Mouse (Mus musculus): ENCODE measurements around the gene Olfr446. TPM values are rescaled to one million over a fixed set of nuclear protein-coding genes. Genes with fewer than 3 reads are reported as not detected.

Gene Olfr446
- polyA plus RNA-seq (2016; fragmentation: Nextera tagmentation; extraction: Ambion mirVana), result not detected in 2 replicates

DNA sequence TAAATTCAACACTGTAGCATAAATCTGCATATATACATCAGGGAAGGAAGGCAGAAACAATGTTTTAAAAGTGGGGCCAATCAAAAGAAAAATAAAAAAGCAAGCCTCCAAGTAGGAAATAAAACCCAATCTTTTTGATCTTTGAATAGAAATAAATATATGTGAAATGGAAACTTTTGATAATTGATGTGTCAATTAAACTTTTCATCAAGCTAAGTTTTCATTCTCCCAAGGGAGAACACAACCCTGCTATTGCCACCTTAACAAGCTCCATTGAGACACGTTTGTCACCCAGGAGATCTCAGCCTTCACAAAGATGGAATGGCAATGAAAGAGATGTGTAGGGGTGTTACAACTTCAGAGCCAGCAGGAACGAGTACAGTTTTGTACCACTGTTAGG is at the start of gene Olfr446:
TSS of gene Olfr446 (plus strand) at position 301 of the 400 bp plus-strand sequence.
- Histone ChIP-seq H3K36me3 (no peaks in the 10 kb centered on the region), H3K27ac (replicated peaks) (no peak within 1 kb of the TSS), H3K27me3 (ENCODE audit: low read depth, poor library complexity, severe bottlenecking) (no peaks in the 10 kb centered on the region), H3K4me3 (no peak within 1 kb of the TSS), H3K4me1 (no peaks in the 10 kb centered on the region), H3K9me3 (replicated peaks) (no peaks in the 10 kb centered on the region)
- 76% methylated on average over 2 of the region's 2 CpGs for WGBS
- no peak for DNase-seq (ENCODE audit: low spot score)

DNA sequence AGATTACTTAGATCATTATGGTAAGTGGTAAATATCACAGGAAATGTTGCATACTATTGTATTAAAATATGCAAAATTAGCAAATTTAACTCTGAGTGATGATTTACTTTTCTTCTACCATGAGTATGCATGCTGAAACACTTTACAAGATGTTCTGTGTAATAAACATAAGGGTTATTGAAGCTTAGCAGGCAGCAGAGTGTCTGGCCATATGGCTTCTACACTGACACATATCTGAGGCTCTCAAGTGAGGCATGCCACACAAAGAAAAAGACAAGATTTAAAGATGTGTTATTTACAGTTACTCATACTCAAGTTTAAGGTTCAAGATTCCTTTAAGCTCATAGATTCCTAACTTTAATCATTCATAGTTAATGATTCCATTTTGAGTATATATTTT is 44.9 kb upstream of the Olfr446 start:
- no peak overlapping the region for H3K27ac ChIP-seq (replicated peaks)
- no peak overlapping the region for H3K4me3 ChIP-seq
- no peaks in the 10 kb centered on the region for H3K4me1 ChIP-seq
- H3K36me3 ChIP-seq, result no peaks in the 10 kb centered on the region
- no peaks in the 10 kb centered on the region for H3K9me3 ChIP-seq (replicated peaks)
- no peaks in the 10 kb centered on the region for H3K27me3 ChIP-seq (ENCODE audit: low read depth, poor library complexity, severe bottlenecking)
- DNase-seq (ENCODE audit: low spot score), result no peak

DNA sequence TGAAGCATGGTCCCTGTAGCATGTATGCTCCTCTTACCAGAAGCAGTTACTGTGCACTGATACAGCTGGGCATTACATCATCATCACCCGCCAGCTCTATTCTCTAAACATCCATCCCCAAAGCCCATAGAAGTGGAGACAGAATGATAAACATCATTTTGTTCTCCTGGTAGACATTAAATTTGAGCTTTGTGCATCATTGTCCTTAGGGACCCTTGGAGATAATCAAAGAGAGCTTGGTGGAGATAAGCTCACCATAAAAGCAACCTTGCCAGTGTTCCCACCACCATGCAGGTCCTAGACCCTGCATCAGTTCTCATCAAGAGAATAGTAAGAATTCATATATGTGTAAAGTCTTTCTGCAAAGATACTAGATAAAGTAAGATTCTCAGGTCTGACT is 31.0 kb upstream of the Olfr446 start, which contains the start of gene Olfr448:
TSS of gene Olfr448 (plus strand) at position 301 of the 400 bp plus-strand sequence.
- Histone ChIP-seq H3K4me3 (no peak within 1 kb of the TSS), H3K36me3 (no peaks in the 10 kb centered on the region), H3K4me1 (no peaks in the 10 kb centered on the region), H3K27ac (replicated peaks) (no peak within 1 kb of the TSS), H3K27me3 (ENCODE audit: low read depth, poor library complexity, severe bottlenecking) (no peaks in the 10 kb centered on the region), H3K9me3 (replicated peaks) (no peaks in the 10 kb centered on the region)
- WGBS, result 85% methylated on average over 1 of the region's 1 CpGs
- DNase-seq (ENCODE audit: low spot score), result no peak

DNA sequence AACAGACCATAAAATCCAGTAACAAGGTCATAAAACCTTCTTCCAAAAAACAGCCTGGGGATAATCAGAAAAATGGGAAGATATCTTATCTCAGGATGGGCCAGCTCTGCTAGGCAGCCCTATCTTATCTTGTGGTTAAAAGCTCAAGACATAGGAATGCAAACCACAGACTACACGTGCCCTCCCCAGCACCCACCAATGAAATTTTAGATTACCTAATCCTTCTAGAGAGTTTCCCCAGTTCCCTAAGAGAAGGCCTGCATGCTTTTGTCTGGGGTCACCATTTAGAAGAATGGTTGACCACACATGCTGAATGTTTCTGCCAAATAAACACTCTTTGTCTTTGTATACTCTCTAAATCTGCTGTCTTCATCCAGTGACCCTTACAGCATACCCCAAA is 20.8 kb upstream of the Olfr446 start:
- WGBS, result 23% methylated on average over 1 of the region's 1 CpGs

DNA sequence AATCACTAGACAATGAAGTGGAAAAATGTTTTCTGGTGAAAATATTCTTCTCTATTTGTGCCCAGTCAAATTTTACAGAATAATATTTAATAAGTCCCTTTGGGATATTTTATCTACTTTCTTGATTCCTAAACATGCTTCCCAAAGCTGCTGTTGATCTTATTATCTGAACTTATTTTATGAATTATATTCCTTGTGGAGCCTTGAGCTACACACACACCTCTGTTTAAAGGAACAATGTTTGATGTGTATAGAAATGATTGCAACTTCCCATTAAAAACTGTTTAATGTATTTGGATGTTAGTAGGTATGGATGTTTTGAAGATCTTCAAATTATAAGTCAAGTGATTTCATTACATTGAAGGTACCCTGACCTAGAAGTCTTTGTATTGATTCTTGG is 12.6 kb upstream of the Olfr446 start, which contains the start of gene Olfr447:
TSS of gene Olfr447 (plus strand) at position 301 of the 400 bp plus-strand sequence.
- no peak for DNase-seq (ENCODE audit: low spot score)
- H3K4me3 ChIP-seq, result no peak within 1 kb of the TSS

More for the DNA sequence above, 20.8 kb upstream of the Olfr446 start:
- H3K27ac ChIP-seq (replicated peaks), result no peak overlapping the region
- no peak overlapping the region for H3K4me3 ChIP-seq
- DNase-seq (ENCODE audit: low spot score), result no peak
- H3K27me3 ChIP-seq (ENCODE audit: low read depth, poor library complexity, severe bottlenecking), result no peaks in the 10 kb centered on the region
- H3K36me3 ChIP-seq, result no peaks in the 10 kb centered on the region
- peaks cover 4% of the 10 kb centered on the region; the same call in 1 of the 2 replicates for H3K4me1 ChIP-seq
- H3K9me3 ChIP-seq (replicated peaks), result no peaks in the 10 kb centered on the region

DNA sequence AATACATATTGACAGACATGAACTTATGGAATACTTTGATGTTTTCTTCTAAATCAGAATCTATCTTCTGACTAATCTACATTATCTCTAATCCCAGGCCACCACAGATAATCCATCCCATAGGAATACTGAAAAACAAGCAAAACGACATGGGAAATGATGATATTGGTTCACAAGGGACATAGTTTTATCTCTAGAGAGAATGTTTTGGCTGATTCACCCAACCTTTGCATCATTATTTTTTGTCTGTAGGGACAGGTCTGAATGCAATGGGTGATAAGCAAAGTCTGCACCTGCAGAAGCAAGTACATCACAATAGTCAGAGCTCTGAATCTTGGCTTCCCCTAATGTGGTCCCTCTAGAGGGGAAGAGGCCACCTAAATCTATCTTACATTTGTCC is 27.6 kb downstream of the Olfr446 start, which contains the start of gene Olfr444:
TSS of gene Olfr444 (plus strand) at position 301 of the 400 bp plus-strand sequence.
- Histone ChIP-seq H3K36me3 (no peaks in the 10 kb centered on the region), H3K4me1 (no peaks in the 10 kb centered on the region), H3K27me3 (ENCODE audit: low read depth, poor library complexity, severe bottlenecking) (no peaks in the 10 kb centered on the region), H3K4me3 (no peak within 1 kb of the TSS), H3K27ac (replicated peaks) (no peak within 1 kb of the TSS), H3K9me3 (replicated peaks) (peaks cover 12% of the 10 kb centered on the region; the same call in 1 of the 2 replicates)
- 68% methylated on average over 1 of the region's 1 CpGs for WGBS
- no peak for DNase-seq (ENCODE audit: low spot score)

More for the DNA sequence above, 12.6 kb upstream of the Olfr446 start, which contains the start of gene Olfr447:
- H3K4me1 ChIP-seq, result no peaks in the 10 kb centered on the region
- no peaks in the 10 kb centered on the region for H3K9me3 ChIP-seq (replicated peaks)
- no peaks in the 10 kb centered on the region for H3K36me3 ChIP-seq
- H3K27ac ChIP-seq (replicated peaks), result no peak within 1 kb of the TSS
- H3K27me3 ChIP-seq (ENCODE audit: low read depth, poor library complexity, severe bottlenecking), result no peaks in the 10 kb centered on the region

DNA sequence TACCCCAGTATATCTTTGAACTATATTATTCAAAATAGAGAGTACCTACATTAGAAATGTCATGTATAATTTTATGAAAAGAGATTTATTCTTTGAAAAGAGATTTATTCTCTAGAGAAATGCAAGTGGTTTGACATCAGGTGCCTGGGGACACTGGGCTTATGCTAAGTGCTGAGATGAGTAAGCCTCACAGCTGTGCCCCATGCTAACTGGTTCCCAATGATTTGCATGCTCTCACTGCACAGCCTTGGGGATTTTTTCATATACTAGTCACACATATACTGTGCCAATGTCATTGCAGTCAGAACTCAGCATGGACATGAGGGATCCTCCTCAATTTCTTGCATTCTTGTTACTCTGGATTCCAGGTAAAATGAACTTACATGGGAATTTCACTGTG is 59.2 kb downstream of the Olfr446 start:
- Histone ChIP-seq H3K27ac (replicated peaks) (no peak overlapping the region), H3K9me3 (replicated peaks) (no peaks in the 10 kb centered on the region; the same call in 1 of the 2 replicates), H3K36me3 (no peaks in the 10 kb centered on the region), H3K27me3 (ENCODE audit: low read depth, poor library complexity, severe bottlenecking) (no peaks in the 10 kb centered on the region), H3K4me3 (no peak overlapping the region), H3K4me1 (no peaks in the 10 kb centered on the region)
- DNase-seq (ENCODE audit: low spot score), result no peak

Other genes with a start within 250 kb of the Olfr446 start
- 106 and 146 TPM in 2 replicates for gene Tcaf1, start 211.3 kb upstream of the Olfr446 start, polyA plus RNA-seq (2016; fragmentation: Nextera tagmentation; extraction: Ambion mirVana)
- not detected in 2 replicates for gene Olfr453, start 182.0 kb upstream of the Olfr446 start, polyA plus RNA-seq (2016; fragmentation: Nextera tagmentation; extraction: Ambion mirVana)
- not detected in 2 replicates for gene Olfr38, start 165.0 kb upstream of the Olfr446 start, polyA plus RNA-seq (2016; fragmentation: Nextera tagmentation; extraction: Ambion mirVana)
- not detected in 2 replicates for gene Olfr452, start 136.3 kb upstream of the Olfr446 start, polyA plus RNA-seq (2016; fragmentation: Nextera tagmentation; extraction: Ambion mirVana)
- not detected in 2 replicates for gene Olfr450, start 109.4 kb upstream of the Olfr446 start, polyA plus RNA-seq (2016; fragmentation: Nextera tagmentation; extraction: Ambion mirVana)
- not detected in 2 replicates for gene Olfr449, start 87.0 kb upstream of the Olfr446 start, polyA plus RNA-seq (2016; fragmentation: Nextera tagmentation; extraction: Ambion mirVana)
- gene Olfr448, start 30.9 kb upstream of the Olfr446 start, polyA plus RNA-seq (2016; fragmentation: Nextera tagmentation; extraction: Ambion mirVana), result not detected in 2 replicates
- gene Olfr447, start 12.5 kb upstream of the Olfr446 start, polyA plus RNA-seq (2016; fragmentation: Nextera tagmentation; extraction: Ambion mirVana), result not detected in 2 replicates
- not detected in 2 replicates for gene Olfr444, start 27.7 kb downstream of the Olfr446 start, polyA plus RNA-seq (2016; fragmentation: Nextera tagmentation; extraction: Ambion mirVana)
- gene Olfr441, start 185.0 kb downstream of the Olfr446 start, polyA plus RNA-seq (2016; fragmentation: Nextera tagmentation; extraction: Ambion mirVana), result not detected in 2 replicates
- not detected in 2 replicates for gene Olfr237-ps1, start 225.2 kb downstream of the Olfr446 start, polyA plus RNA-seq (2016; fragmentation: Nextera tagmentation; extraction: Ambion mirVana)
- not detected in 2 replicates for gene Olfr437, start 241.9 kb downstream of the Olfr446 start, polyA plus RNA-seq (2016; fragmentation: Nextera tagmentation; extraction: Ambion mirVana)